Mouse (Mus musculus): ENCODE data around the gene Tmem245.

Gene Tmem245

DNA sequence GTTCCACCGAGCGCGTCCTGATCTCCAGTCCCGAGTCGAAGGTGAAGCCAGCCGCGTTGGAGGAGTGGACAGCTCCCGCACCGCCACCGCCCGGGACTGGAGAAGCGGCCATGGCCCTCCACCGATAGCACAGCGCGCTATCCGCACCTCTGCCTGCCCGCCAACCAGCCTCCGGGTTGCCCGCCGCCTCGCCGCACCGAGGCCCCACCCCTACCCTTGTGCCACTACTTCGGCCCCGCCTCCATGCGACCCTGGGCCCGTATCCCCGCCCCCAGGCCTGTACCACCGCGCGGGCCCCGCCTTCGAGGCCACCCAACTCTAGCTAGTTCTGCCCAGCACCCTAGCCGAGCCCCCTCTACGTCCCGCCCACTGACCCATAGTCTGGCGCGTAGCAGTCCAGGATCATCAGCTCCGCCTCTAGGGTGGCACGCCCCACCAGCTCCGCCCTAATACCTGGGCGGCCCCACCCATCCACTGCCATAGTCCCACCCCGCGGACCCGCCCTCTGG, 82.2 kb downstream of the Tmem245 start, which contains the start of gene Ctnnal1:
Gene Ctnnal1 (minus strand): TSS at position 186 of the 509 bp plus-strand sequence.
- DNase-seq (ENCODE audit: low spot score), result peak; percentile 91

DNA sequence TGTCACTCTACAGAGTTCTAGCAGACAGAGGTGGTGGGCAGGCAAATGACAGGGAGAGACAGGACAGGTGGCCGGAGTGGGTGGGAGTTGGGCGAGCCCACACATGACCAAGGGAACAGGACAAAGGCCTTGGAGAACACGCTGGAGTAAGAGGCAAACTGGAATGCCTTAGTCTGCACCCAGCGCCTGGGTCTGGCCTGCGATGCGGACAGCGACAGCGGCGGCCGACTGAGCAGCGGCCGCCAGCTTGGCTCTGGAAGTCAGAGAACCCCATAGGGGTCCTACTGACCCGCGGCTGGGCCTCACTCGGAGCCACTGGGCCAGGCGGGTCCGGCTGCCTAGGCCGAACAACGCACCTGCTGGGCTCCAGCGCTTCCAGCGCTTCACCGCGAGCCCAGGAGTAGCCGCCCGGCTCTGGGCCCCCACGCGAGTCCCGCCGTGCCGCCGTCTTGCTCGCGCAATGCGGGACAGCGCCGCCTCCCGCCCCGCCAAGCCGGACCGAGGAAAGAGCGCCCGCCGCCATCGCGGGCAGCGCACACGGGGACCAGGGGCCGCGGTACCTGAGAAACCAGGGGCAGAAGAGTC, 82.7 kb downstream of the Tmem245 start:
- DNase-seq (ENCODE audit: low spot score), result peak; percentile 46

DNA sequence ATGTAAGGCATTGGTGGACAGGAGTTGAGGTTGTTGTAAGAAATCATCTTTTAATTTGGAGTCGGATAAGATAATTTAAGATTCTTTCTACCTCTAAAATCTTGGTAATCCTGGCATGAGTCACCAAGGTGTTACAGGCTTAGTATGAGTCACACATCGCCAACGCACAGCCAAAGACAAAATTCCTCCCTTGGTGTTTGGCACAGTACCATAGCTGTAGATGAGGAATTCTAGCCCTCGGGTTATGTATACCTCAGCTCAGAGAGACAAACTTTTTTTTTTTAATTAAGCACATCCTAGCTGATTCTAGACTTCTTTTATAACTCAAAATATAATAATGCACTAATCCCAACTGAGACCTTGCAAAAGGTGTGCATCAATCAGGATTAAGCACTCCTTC, 83.2 kb downstream of the Tmem245 start:
- no peak for DNase-seq (ENCODE audit: low spot score)

DNA sequence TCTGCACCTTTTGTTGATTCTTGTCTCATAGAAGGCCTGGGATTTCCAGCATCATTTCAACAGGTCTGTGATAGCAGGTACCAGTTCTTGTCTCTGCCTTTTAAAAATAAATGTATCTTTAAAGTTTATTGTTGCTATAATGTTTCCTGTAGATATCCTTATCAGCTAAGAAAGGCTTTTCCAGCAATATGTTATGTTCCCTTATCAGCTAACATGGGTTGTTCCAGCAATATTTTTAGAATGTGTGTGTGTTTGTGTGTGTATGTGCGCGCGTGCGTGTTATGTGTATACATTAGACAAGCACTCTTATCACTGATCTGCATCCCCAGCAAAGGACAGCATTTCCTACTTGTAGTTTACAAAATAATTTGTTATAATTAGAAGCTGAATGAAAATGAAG, 85.7 kb downstream of the Tmem245 start:
- DNase-seq (ENCODE audit: low spot score), result no peak

DNA sequence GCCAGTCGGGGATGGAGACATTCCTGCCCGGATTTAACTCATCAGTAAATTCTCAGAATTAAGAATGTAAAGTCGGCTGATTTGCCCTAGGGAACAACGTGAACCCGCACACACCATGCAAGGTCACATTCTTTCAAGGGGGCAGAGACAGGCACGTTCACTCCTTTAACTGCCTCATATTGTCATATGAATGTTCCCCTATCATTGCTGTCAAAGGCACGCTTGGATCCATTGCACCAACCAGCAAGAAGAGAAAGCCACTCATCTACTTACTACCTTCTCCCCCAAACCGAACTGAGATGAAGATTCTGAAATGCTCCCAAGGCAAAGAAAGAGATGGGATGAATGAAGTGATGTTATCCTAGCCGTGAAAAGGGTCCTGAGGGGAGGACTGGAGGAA, 88.5 kb downstream of the Tmem245 start:
- DNase-seq (ENCODE audit: low spot score), result no peak

DNA sequence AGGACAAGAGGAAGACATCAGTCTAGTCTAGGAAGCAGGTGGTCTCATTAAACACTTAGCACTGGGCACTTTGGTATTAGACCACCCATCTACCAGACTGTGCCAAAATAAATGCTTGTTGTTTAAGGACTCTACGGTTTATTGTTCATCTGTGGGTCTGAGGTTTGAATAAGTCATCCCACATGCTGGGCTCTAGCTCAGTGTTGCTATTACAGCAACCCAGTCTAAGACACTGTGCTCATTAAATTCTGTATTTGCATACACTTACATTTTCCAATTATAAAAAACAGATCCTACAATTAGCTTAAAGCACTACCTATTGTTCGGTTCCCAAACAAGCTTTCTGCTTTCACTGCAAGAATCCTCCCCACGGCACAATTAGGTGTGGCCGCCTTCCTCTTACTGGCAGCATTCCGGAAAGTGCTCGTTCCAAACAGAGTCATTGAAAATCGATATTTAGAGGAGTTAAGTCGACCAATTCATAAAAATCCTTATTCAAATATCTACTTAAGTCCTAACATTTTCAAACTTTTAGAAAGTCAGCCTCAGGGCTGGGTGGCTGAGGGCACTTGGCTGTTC, 90.8 kb downstream of the Tmem245 start:
- DNase-seq (ENCODE audit: low spot score), result no peak

DNA sequence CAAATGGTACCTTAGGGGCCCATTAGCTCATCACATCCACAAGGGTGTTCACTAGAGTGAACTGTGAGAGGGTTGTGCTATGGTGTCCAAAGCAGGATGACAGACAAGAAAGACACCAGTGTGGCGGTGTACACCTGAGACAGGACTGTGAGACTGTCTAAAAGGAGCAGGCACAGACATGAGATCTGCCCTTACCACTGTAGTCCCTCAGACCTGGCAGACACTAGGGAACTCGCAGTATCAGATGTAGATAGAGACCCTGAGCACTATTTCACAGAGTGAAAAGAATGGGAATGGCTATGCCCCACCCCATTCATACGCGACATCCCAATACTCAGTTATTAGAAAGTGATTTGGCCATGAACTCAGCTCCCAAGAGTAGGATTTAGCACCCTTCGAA, 91.3 kb downstream of the Tmem245 start:
- no peak for DNase-seq (ENCODE audit: low spot score)

DNA sequence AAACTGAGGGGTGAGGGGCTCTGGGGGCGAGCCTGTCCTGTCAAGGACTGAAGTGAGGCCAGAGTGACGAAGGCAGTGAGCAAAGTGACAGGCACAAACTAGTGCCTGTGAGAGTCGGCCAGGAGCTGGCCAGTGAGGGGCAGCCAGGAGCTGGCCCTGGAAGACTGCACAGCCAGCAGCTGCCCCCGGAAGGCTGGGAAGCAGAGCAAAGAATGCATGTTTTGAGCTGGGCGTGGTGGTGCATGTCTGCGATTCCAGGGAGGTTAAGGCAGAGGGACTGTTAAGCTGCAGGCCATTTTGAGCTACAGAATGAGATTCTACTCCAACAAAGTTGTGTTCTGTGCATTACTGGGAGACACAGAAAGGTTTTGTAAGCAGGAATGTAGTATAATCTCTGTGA, 96.5 kb downstream of the Tmem245 start:
- no peak for DNase-seq (ENCODE audit: low spot score)

DNA sequence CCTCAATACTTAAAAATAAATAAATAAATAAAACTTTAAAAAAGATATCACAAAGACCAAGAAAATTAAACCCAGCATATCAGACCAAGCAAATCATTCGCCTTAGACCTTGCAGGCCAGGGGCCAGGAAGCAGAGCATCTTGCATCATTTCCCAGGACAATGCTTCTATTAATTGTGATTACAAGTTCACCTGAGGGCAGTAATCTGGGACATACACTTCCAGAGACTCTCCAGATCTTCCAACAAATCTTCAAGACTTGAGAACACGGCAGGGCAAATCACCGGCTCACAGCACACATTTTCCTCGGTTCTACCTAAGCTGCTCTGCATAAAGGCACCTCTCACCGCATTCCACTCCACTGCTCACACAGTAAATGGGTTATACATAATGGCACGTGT, 99.2 kb downstream of the Tmem245 start:
- no peak for DNase-seq (ENCODE audit: low spot score)

DNA sequence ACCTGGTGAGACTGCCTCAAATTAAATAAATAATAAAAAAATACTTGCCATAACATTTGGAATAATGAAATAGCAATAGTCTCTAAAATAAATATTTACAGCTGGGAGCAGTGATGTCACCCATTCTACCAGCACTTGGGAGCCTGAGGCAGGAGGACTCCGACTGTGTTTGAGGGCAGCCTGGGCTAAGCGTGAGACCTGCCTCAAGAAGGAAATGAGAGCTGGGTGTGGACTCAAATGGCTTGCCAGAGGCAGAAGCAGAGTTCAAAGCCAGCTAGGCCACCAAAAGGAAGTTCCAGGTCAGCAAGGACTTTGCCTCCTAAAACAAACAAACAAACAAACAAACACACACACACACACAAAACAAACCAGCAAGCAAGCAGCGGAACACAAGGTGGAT, 99.8 kb downstream of the Tmem245 start:
- no peak for DNase-seq (ENCODE audit: low spot score)

DNA sequence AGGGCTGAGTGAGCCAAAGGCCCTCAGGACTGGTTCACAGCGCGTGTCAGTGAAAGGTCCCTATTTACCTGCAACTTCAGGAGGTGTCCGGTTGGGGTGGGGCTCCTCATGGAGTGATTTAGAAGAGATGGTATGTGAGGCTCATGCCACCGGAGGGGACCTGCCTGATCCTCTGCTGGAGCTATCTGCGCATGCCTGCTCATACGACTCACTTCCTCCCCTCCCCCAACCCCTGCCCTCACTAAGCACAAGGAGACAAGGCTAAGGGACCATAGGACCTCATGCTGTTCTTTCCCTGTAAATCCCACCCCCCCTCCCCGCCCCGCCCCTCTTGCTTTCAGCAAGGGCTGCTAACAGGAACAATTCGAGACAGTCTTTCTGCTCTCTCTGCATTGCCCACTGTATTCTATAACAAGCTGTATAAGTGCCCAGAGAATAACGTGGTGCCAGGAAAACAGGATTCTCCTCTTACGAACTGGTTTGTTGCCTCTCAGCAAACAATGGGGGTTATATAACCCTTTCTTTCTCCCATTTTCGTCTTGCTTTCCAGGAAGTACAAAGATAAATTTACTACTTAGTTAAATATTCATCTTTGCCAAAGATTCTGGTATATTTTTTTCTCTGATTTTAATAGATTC, 101.2 kb downstream of the Tmem245 start:
- DNase-seq (ENCODE audit: low spot score), result no peak

DNA sequence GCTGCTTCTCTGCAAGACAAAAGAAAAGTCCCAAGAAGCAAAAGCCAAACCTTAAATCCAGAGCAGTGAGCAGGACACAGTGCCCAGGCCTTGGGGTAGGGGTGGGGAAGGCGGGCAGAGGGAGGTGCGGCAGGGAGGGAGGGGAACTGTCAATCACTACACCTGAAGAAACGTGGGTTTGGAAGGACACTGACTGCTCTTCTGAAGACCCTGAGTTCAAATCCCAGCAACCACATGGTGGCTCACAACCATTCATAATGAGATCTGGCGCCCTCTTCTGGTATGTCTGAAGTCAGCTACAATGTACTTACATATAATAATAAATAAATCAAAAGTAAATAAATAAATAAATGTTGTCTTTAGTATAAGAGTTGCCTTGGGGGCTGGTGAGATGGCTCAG, 102.3 kb downstream of the Tmem245 start:
- no peak for DNase-seq (ENCODE audit: low spot score)

DNA sequence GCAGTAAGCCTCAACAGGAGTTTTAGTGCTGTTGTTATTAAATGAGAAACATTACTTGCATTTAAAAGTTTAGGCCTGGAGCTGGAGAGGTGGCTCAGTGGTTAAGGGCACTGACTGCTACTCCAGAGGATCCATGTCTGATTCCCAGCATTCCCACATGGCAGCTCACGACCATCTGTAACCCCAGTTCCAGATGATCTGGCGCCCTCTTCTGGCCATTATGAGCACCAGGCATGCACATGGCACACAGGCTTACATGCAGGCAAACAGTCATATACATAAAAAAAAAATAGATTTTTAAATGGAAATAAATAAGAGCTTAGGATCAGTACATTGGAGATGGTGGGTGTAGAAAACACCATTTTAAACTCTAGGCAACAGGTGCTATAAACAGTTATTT, 103.3 kb downstream of the Tmem245 start:
- no peak for DNase-seq (ENCODE audit: low spot score)

DNA sequence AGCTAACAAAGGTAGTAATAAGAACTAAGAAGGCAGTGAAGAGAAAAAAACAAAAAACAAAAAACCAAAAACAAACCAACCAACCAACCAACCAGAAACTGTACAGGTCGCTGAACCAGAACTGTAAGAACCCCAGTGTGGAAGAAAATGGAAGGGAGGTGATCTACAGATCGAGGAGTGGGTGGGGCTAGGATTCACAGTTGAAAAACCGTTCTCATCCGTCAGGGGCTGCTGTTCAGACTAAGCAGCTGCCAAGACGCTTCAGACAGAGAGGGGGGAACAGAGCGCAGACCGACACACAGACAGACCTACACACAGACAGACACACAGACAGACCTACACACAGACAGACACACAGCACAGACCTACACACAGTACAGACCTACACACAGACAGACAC, 104.7 kb downstream of the Tmem245 start:
- no peak for DNase-seq (ENCODE audit: low spot score)

DNA sequence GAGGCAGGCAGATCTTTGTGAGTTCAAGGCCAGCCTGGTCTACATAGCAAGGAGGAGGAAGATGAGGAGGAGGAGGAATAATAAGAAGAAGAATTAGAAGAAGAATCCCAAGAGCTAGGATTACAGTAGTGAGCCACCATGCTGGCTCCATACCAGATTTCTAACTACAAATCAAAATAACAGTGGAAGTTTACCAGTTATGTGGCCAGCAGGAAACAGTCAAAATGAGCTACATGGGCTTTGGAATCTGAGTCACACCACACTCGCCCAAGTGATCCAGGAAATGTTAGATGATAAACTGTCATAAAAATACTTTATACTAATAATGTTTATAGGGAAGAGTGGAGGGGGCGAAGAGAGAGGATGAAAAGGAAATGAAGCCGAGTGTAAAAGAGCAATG, 106.9 kb downstream of the Tmem245 start:
- DNase-seq (ENCODE audit: low spot score), result no peak

DNA sequence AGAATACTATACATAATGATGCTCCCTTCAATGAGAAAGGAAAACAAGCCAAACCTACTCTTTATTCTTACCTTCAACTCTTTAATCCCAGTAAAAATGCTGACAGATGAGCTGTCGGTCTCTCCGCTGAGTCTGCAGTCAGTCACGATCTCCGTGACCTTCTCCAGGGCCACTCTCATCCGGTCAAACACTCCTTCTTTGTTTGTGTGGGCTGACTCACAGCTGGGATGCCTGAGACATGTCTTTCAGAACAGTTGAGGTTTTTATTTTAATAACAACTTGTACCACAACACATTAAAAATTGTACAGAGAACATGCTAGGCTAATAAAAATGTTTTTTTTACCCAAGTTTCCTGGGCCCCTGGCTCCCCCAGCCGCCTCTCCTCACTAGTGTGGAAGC, 109.6 kb downstream of the Tmem245 start:
- DNase-seq (ENCODE audit: low spot score), result no peak

DNA sequence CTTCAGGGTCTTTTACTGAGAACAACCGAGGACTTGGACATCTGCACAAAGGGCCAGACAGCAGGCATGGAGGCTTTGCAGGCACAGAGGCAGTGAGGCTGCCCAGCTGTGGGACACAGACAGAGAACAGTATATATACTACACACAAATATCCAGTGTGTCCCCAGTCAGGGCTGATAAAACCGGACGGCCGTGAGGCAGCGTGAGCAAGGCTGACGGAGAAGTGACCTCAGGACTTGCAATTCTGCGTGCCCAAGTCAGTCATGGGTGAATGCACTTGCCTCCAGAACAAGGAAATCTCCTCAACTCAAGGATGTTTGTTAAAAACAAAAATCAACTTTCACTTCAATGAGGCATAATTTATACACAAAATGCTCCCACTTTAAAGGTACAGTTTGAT, 115.2 kb downstream of the Tmem245 start:
- no peak for DNase-seq (ENCODE audit: low spot score)

DNA sequence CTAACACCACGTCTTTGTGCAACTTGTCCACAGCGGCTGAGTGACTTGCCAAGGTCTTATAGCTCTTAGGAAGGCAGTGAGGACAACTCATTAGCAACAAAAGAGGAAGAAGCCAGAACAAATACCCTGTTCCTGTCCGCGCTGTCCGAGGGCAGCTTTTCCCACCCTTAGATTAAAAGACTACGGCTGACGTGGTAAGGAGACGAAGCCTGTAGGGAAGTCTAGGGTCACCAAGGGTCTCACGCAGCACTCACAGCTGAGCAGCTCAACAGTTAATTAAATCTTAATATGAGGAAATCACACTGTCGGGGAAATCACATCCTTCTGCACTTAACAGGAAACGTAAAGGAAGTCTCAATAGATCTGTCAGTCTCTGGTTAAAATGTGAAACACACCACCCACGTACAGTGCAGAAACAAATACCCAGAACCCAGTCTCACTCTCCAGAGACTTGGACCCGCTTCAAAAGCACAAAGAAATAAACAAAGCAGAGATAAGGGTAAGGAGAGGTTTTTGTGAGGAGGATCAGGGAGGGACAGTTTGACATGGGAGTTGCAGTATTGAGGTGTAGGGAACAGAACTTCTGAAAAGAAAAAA, 116.1 kb downstream of the Tmem245 start:
- peak; percentile 46 for DNase-seq (ENCODE audit: low spot score)

DNA sequence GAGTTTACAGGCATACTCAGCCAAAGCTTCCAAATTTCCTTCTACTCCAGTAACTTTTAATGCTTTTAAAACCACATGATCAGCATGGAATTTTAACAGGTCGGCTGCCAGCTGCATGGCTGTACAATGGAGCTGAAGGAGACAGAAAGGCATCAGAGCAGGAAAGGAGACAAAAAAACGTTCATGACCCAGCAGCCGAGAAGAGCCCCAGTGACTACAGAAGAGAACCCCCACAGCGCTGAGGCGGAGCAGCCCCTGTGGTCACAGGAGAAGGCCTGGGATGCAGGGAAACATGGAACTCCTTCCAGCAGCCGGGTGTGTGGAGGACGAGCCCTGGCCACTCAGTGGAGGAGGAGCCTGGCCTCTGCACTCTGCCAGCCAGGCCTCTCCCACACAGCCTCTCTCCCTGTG, 117.7 kb downstream of the Tmem245 start:
- DNase-seq (ENCODE audit: low spot score), result peak; percentile 74

DNA sequence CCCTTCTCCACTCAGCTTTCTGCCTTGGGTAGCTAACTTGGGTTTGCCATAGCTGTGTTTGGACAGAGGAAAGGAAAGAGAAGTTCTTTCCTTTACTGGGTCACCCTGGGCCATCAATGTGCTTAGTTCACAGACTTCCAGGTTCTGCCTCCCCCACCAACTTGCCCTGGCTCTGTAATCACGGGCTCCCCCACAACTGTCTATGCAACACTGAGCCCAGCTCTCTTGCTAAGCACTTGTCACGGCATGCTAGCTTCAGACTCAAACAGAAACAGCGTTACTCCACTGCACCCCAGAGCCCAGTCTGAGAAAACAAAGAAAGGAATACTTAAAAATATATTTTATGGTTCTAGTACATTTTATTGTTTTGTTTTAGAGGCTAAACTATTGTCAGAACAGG, 118.3 kb downstream of the Tmem245 start:
- DNase-seq (ENCODE audit: low spot score), result no peak

DNA sequence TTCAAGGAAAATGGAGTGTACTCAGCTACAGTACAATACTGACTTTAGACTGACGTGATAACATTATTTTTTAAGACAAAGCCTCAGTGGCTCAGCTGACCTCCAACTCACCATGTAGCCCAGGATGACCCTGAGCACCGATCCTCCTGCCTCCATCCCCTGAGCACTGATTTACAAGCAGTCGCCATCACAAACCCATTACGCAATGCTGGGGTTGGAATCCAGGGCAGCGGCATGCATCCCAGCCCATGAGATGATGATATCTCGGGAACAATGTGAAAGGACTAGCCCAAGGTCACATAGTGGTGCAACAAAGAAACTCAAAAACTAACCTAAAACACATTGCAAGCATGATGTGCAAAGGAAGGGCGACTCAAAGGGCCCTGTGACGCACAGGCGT, 123.0 kb downstream of the Tmem245 start:
- DNase-seq (ENCODE audit: low spot score), result no peak

DNA sequence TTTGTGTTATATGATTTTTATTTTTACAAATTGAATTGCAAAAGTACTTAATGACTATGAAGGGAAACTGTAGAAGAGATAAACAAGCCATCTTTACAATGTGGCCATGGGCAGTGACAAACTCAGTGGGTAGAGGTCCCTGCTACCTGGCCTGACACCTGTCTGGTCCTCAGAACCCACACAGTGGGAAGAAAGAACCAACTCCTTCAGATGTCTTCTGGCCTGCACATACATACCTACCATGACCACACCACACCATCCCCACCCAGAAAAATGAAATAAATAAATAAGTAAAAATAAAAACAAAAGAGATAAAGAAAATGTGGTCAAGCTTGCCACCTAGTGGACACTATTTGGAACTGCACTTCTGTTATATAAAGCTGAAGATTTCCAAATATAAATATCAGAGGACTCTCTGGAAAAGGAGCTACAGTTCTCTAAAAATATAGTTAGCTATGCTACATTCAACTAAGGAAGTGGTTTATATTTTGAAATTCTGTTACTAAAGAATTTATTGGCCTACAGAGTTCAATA, 127.2 kb downstream of the Tmem245 start:
- no peak for DNase-seq (ENCODE audit: low spot score)
